Mouse (Mus musculus) olfactory bulb, adult 2 months (tissue): ENCODE measurements around the gene St6gal1. TPM values are rescaled to one million over a fixed set of nuclear protein-coding genes. Genes with fewer than 3 reads are reported as not detected.

Source experiments
- H3K27ac ChIP-seq: fragments of 200-500 bp; 2 replicates; pipeline ENCODE4 v1.5.1; 2012; ENCODE audit warnings: low read depth, low read length; ENCODE audit not compliant: insufficient read depth
- H3K4me1 ChIP-seq: fragments of 200-500 bp; 2 replicates; pipeline ENCODE4 v1.6.1; 2012; ENCODE audit warnings: low read length; ENCODE audit not compliant: control insufficient read depth, insufficient read depth
- H3K4me3 ChIP-seq: fragments of 200-500 bp; 2 replicates; pipeline ENCODE4 v1.5.1; 2012; ENCODE audit warnings: mild to moderate bottlenecking, low read depth, low read length, moderate library complexity; ENCODE audit not compliant: insufficient read depth
- CTCF ChIP-seq: fragments of 200-500 bp; IDR thresholded peaks from 2 replicates; pipeline ENCODE4 v1.5.1; 2012; ENCODE audit warnings: low read depth, mild to moderate bottlenecking, low read length, moderate library complexity; ENCODE audit not compliant: insufficient read depth
- POLR2A ChIP-seq: fragments of 200-500 bp; IDR thresholded peaks from 2 replicates; pipeline ENCODE4 v1.6.1; 2012; ENCODE audit warnings: mild to moderate bottlenecking, low read depth, low read length, moderate library complexity; ENCODE audit not compliant: insufficient read depth
- WGBS: fragments of 180-500 bp; shearing (Covaris S2); methylation state at CpG from one replicate; pipeline ENCODE4 v1.1.7; 2018; 5-methylcytosine and 5-hydroxymethylcytosine counted together
- polyA plus RNA-seq: library from polyadenylated mRNA; stranded (reverse); fragments of >200 nt; gene quantifications from 2 replicates; pipeline ENCODE4 v1.2.4, GENCODE M21; 2012; ENCODE audit warnings: low replicate concordance; ENCODE audit not compliant: missing spikeins, insufficient read depth, insufficient read length

The St6gal1 gene
- polyA plus RNA-seq, 1 experiment, result not detected

- 0 out of 2 replicates have a peak, but pooled peaks cover 3% of the 10 kb centered on the region for H3K4me1 ChIP-seq
- no peak overlapping the region for H3K4me3 ChIP-seq
- no peak overlapping the region for H3K27ac ChIP-seq
- TF ChIP-seq POLR2A (no peak), CTCF (no peak)
- WGBS, result 42% methylated on average over 3 of the region's 3 CpGs
Observed at GRCm38 (mm10) chr16:23323915-23324314, 99.4 kb downstream of the St6gal1 start.

DNA sequence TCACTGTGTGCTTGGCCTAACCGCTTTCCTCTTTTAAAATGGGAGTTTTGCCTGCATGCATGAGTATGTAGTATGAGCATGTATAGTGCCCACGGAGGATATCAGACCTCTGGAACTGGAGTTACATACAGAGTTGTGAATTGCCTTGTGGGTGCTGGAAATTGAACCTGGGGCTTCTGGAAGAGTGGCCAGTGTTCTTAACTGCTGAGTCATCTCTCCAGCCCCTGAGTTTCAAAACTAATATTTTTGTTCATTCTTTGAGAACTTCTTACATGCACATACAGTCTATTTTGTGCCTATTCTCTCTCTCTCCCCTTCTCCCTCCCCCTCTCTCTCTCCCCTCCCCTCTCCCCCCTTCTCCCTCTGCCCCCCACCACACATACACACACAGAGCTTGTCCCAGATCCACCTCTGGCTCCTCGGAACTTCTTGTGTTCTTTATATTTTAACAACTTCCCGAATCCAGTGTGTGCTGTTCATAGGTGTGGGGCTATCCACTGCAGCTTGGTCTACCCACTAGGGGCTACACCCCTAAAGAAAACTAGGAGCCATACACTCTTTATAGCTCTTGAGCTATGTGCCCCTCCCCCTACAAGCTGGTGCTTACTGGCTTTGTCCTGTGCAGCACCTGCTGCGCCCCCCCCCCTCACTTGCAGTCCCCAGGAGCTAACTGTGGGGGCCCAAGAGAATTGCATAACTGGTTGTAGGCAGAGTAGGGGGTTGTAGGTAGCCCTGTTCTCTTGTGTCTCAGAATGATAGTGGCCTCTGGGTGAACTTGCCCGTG, 100.5 kb downstream of the St6gal1 start:
- 0 out of 2 replicates have a peak, but pooled peaks cover 3% of the 10 kb centered on the region for H3K4me1 ChIP-seq
- TF ChIP-seq POLR2A (no peak), CTCF (no peak)
- no peak overlapping the region for H3K4me3 ChIP-seq
- WGBS, result 78% methylated on average over 6 of the region's 6 CpGs
- no peak overlapping the region for H3K27ac ChIP-seq

DNA sequence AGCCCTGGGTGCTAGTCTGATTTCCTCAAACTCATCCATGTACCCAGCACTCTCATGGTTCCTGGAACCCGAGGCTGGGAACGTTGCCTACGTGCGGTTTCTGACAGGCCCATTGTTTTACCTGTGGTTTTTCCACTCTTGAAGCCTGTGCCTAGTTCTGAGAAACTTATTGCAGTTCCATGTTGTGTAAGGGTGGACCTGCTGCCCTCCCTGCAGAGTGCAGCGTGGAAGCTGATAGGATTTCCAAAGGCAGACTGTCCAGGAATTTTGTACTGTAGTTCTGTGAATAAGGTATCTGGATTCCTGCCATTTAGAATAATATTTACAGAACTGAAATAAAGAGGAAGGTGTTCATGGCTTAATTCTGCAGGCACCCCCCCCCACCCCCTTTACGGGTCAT, 102.1 kb downstream of the St6gal1 start:
- no peak overlapping the region for H3K4me3 ChIP-seq
- 86% methylated on average over 6 of the region's 6 CpGs for WGBS
- TF ChIP-seq CTCF (no peak), POLR2A (no peak)
- no peaks in the 10 kb centered on the region for H3K4me1 ChIP-seq
- no peak overlapping the region for H3K27ac ChIP-seq

DNA sequence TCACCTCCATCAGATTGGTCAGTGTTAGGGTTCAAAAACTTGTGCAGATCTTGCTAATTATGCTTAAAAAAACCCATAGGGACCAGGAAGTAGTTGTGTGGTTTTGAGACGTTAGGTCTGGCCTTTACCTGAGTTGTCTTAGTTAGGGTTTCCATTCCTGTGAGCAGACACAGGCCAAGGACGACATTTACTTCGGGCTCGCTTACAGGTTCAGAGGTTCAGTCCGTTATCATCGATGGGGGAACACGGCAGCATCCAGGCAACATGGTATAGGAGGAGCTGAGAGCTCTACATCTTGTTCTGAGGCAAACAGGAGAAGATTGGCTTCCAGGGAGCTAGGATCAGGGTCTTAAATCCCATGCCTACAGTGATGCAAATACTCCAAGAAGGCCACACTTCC, 102.7 kb downstream of the St6gal1 start:
- Histone ChIP-seq H3K4me3 (no peak overlapping the region), H3K27ac (no peak overlapping the region), H3K4me1 (no peaks in the 10 kb centered on the region)
- TF ChIP-seq CTCF (no peak), POLR2A (no peak)
- 98% methylated on average over 7 of the region's 7 CpGs for WGBS

DNA sequence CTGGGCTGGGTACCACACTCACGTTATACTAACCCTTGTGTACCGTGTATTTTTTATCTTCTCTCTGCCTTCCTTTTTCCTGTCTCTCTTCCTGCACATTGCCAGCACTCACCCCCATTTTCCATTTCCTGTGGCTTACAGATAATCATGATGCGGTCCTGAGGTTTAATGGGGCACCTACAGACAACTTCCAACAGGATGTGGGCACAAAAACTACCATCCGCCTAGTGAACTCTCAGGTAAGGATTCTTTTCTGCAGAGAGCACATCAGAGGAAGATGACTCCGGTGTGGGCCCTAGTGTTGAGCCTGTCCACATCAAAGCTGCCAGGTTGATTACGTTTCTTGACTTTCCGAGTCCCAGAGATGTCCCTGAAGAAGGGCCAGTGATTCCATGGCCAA, 103.7 kb downstream of the St6gal1 start:
- Histone ChIP-seq H3K4me3 (no peak overlapping the region), H3K27ac (no peak overlapping the region), H3K4me1 (no peaks in the 10 kb centered on the region)
- 95% methylated on average over 7 of the region's 7 CpGs for WGBS
- TF ChIP-seq CTCF, result no peak
- TF ChIP-seq POLR2A, result no peak

DNA sequence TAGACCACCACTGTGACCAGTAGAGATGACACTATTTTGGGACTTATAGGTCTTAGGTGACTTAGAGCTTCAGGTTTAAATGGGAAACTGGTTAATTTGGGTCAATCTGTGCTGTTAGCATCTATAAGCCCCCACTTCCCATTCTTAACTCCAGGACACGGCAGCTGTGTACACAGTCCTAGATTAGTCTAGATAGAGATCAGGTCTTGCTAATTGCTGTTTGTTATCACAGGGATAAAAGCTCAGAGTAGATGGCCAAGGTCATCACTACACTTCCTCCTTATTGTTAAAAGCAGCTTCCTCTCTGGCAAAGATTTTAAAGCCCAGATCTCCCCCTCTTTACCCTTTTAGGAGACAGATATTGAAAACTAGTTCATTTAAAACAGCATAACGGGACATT, 107.6 kb downstream of the St6gal1 start:
- 86% methylated on average over 2 of the region's 2 CpGs for WGBS

DNA sequence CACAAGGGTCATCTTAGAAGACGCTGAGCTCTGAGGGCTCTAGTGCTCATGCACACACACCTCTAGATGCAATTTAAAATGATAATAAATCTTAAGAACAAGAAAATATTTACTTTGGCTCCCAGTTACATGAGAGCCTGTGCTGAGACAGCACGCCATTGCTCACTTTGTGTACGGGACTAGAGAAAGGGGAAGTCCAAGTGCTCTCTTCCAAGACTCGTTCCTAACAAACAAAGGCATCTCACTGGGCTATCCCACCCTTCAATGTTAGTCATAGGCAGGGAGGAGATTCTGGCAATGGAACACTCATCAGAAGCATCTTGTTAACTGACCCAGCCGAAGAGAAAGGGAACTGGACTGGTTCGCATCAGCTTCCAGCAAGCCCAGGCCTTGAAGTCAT, 108.1 kb downstream of the St6gal1 start:
- H3K4me1 ChIP-seq, result no peaks in the 10 kb centered on the region

More for the DNA sequence above, 107.6 kb downstream of the St6gal1 start:
- Histone ChIP-seq H3K4me1 (no peaks in the 10 kb centered on the region), H3K4me3 (no peak overlapping the region), H3K27ac (no peak overlapping the region)
- TF ChIP-seq POLR2A (no peak), CTCF (no peak)

DNA sequence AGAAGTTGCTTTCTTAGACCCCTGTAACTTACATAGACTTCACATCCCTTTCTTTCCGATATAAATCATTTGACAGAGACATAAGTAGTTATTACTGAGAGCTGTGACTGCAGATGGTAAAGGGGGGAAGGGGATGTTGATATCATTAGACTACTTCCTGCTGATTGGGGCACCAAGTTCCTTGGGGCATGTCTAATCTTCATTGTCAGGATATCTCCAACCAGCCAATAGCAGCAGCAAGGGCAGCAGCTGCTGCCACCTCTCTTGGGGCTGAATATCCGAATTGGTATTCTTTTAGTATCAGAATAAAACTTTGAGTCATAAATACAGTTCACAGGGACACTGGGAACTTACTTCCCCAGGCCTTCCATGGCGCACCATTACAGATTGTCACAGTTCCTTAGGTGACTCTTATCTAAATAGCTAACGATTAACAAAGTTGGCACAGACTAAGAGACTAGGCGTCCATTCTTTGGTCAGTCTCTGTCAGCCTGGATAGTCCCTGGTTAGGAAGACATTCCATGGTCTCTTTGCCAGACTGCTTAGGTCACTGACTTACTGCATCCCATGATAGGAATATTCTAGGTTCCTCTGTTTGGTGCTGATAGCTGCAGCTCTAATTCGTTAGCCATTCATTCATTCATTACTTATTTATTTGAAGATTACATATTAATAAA, 109.5 kb downstream of the St6gal1 start:
- no peak overlapping the region for H3K27ac ChIP-seq
- TF ChIP-seq CTCF, result no peak
- TF ChIP-seq POLR2A, result no peak
- H3K4me3 ChIP-seq, result no peak overlapping the region
- no peaks in the 10 kb centered on the region for H3K4me1 ChIP-seq
- 76% methylated on average over 6 of the region's 6 CpGs for WGBS

More for the DNA sequence above, 108.1 kb downstream of the St6gal1 start:
- Histone ChIP-seq H3K27ac (no peak overlapping the region), H3K4me3 (no peak overlapping the region)
- WGBS, result 77% methylated on average over 6 of the region's 6 CpGs
- no peak for TF ChIP-seq POLR2A
- TF ChIP-seq CTCF, result no peak

DNA sequence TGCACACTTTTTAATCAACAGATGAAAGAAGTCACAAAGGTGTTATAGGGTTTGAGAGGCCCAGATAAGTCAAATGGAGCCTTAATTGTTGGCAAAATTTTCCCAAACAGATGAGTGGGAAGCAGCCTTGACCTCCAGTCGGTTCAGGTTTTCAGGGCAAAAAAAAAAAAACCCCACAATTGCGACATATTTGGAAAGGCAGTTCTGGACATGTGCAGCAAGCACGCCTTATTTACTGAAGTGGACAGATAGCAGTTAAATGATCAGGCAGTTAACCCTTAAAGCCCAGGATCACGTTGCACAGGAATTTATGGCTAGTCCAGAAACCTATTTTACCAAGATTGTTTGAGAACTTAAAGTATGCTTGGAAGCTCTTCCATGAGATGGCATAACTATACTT, 112.8 kb downstream of the St6gal1 start:
- WGBS, result 87% methylated on average over 4 of the region's 4 CpGs
- TF ChIP-seq CTCF (no peak), POLR2A (no peak)
- Histone ChIP-seq H3K4me1 (no peaks in the 10 kb centered on the region), H3K4me3 (no peak overlapping the region), H3K27ac (no peak overlapping the region)
